Mouse (Mus musculus): Measurements from ENCODE around the gene Zfc3h1. TPM values are rescaled to one million over a fixed set of nuclear protein-coding genes. Genes with fewer than 3 reads are reported as not detected.

The Zfc3h1 gene
- polyA plus RNA-seq, 1 experiment from 2014 or later: 6.5 TPM

DNA sequence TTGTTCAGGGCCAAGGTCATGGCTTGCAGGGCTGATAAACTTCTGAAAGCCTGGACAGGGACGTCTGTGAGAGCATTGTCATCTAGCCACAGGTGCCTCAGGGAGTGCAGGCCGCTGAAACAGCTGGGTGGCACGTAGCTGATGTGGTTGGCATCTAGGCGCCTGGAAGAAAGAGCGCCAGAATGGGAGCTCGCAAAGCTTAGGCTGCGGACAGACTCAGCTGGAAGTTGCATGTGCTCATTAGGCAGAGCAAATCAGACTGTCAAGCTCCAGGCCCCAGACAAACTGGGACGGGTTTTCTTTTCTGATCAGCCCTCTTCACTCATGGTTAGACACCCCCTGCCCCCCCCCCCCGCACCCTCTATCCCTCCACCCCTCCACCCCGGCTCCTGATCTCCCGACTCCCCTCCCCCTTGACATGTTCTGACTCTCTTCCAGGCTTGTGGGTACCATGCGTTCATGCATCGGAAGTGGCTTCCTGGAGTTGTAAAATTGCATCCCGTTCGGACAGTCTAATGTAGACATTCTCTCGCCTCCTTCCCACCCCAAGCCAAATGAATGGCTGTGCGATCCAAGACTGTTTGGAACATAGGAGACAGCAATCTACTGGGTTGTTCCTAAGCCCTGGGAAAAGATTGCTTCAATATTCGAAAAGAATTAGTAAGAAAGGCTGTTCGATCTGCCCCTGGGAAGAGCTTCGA, 93.8 kb downstream of the Zfc3h1 start:
- Histone ChIP-seq H3K9me3 (replicated peaks) (no peaks in the 10 kb centered on the region), H3K4me3 (replicated peaks) (0 out of 2 replicates have a peak overlapping the region, but pooled peaks have one; percentile 14), H3K4me2 (peak overlapping the region; percentile 41), H3K27ac (replicated peaks) (no peak overlapping the region), H3K36me3 (replicated peaks) (no peaks in the 10 kb centered on the region), H3K9ac (no peak overlapping the region), H3K27me3 (no peaks in the 10 kb centered on the region), H3K4me1 (replicated peaks) (peaks cover 6% of the 10 kb centered on the region; the same call in 1 of the 2 replicates)
- 22% methylated on average over 20 of the region's 20 CpGs for WGBS (ENCODE audit: insufficient replicate concordance)
- no peak for ATAC-seq (ENCODE audit: insufficient read depth)

Other genes with a start within 250 kb of the Zfc3h1 start
- not detected in 2 replicates for gene Tph2, start 199.9 kb upstream of the Zfc3h1 start, polyA plus RNA-seq (2015; fragmentation: Nextera tagmentation; extraction: Ambion mirVana)
- gene Tbc1d15, start 133.5 kb upstream of the Zfc3h1 start, polyA plus RNA-seq (2015; fragmentation: Nextera tagmentation; extraction: Ambion mirVana): 33.1 and 33.8 TPM in 2 replicates
- gene Rab21, start 69.4 kb upstream of the Zfc3h1 start, polyA plus RNA-seq (2015; fragmentation: Nextera tagmentation; extraction: Ambion mirVana): 2.4 and 3.3 TPM in 2 replicates
- gene Tmem19, start 22.5 kb upstream of the Zfc3h1 start, polyA plus RNA-seq (2015; fragmentation: Nextera tagmentation; extraction: Ambion mirVana): 8.3 and 8.9 TPM in 2 replicates
- 5.3 and 6.1 TPM in 2 replicates for gene Thap2, start 516 bp upstream of the Zfc3h1 start, polyA plus RNA-seq (2015; fragmentation: Nextera tagmentation; extraction: Ambion mirVana)
- gene A930009A15Rik, start 185.0 kb downstream of the Zfc3h1 start, polyA plus RNA-seq (2015; fragmentation: Nextera tagmentation; extraction: Ambion mirVana): 0.15 TPM in 1 of 2 replicates, not detected in the other
- gene Lgr5, start 202.8 kb downstream of the Zfc3h1 start, polyA plus RNA-seq (2015; fragmentation: Nextera tagmentation; extraction: Ambion mirVana): 0.70 and 0.88 TPM in 2 replicates